Mouse (Mus musculus) urinary bladder, postnatal 10 days (tissue): Measurements from ENCODE around the gene Ms4a4c.
"Not testable (repeated sequence)": the region's sequence is repeated elsewhere in the genome, so short reads cannot be mapped to it uniquely, and the experiment has no call there.

Experiments used
- DNase-seq: peaks from one replicate; pipeline ENCODE4 v3.0.0; 2022; ENCODE audit warnings: low spot score

Ms4a4c gene

GRCm38 (mm10) chr19:11404527-11404926, at the start of gene Ms4a4c:
Gene Ms4a4c (plus strand): TSS chr19:11404770.
- no peak for DNase-seq

GRCm38 (mm10) chr19:11355730-11356129, 48.8 kb upstream of the Ms4a4c start:
- DNase-seq: no peak

GRCm38 (mm10) chr19:11360106-11360505, 44.5 kb upstream of the Ms4a4c start:
- no peak for DNase-seq

- DNase-seq: no peak
Measured at GRCm38 (mm10) chr19:11362002-11362401, 42.6 kb upstream of the Ms4a4c start.

- DNase-seq: no peak
Measured at GRCm38 (mm10) chr19:11368310-11368709, 36.3 kb upstream of the Ms4a4c start.

- no peak for DNase-seq
Measured at GRCm38 (mm10) chr19:11371181-11371580, 33.4 kb upstream of the Ms4a4c start.

- DNase-seq: no peak
Measured at GRCm38 (mm10) chr19:11375273-11375672, 29.3 kb upstream of the Ms4a4c start, which contains the start of gene Ms4a4a. Gene Ms4a4a (plus strand): TSS chr19:11375523.

GRCm38 (mm10) chr19:11376399-11376798, 28.2 kb upstream of the Ms4a4c start:
- DNase-seq: no peak

GRCm38 (mm10) chr19:11387109-11387508, 17.5 kb upstream of the Ms4a4c start:
- no peak for DNase-seq

GRCm38 (mm10) chr19:11387685-11388084, 16.9 kb upstream of the Ms4a4c start:
- no peak for DNase-seq

- DNase-seq: no peak
Measured at GRCm38 (mm10) chr19:11388949-11389348, 15.6 kb upstream of the Ms4a4c start.

GRCm38 (mm10) chr19:11395769-11396168, 8.8 kb upstream of the Ms4a4c start:
- DNase-seq: no peak

GRCm38 (mm10) chr19:11407428-11407827, 2.9 kb downstream of the Ms4a4c start:
- DNase-seq: no peak

- no peak for DNase-seq
Measured at GRCm38 (mm10) chr19:11408591-11408990, 4.0 kb downstream of the Ms4a4c start.

- DNase-seq: no peak
Measured at GRCm38 (mm10) chr19:11411640-11412039, 7.1 kb downstream of the Ms4a4c start.

GRCm38 (mm10) chr19:11414084-11414483, 9.5 kb downstream of the Ms4a4c start:
- DNase-seq: no peak

- no peak for DNase-seq
Measured at GRCm38 (mm10) chr19:11415581-11415980, 11.0 kb downstream of the Ms4a4c start.

- DNase-seq: not testable (repeated sequence)
Measured at GRCm38 (mm10) chr19:11418865-11419264, 14.3 kb downstream of the Ms4a4c start.

- DNase-seq: not testable (repeated sequence)
Measured at GRCm38 (mm10) chr19:11431209-11431608, 26.6 kb downstream of the Ms4a4c start.

GRCm38 (mm10) chr19:11435058-11435834, 30.7 kb downstream of the Ms4a4c start:
- DNase-seq: no peak

GRCm38 (mm10) chr19:11443338-11443737, 38.8 kb downstream of the Ms4a4c start, which contains the start of gene Ms4a4b:
Gene Ms4a4b (plus strand): TSS chr19:11443553.
- no peak for DNase-seq

GRCm38 (mm10) chr19:11443964-11444363, 39.4 kb downstream of the Ms4a4c start:
- DNase-seq: no peak

GRCm38 (mm10) chr19:11447238-11447637, 42.7 kb downstream of the Ms4a4c start:
- no peak for DNase-seq

- DNase-seq: not testable (repeated sequence)
Measured at GRCm38 (mm10) chr19:11459041-11459440, 54.5 kb downstream of the Ms4a4c start.
